Mouse (Mus musculus): ENCODE measurements at regions not wholly inside any gene's neighbourhood (a gene's known extent, or its start where the extent isn't known, plus 50 kb on each side); places are given as distances from the start of the nearest gene placed in this dataset.
A peak's percentile ranks its signal among the peaks of the same experiment; 100 is the strongest.

DNA sequence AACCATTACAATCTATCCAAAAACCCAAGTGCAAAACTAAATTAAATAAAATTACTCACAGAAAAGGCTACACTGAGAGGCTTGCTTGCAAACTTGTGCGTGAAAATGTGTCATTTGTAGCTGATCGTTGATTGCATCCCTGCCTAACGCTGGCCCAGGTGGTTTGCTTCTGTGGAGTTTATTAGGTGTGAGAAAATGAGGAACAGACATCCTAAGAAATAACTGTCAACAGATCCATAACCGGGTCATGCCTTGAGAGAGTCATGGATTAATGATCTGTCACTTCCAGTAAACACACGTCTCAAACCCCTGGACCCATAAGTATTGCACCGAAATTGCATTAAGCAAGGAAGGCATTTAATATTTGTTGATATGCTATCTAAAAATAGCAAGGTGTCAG, 73.4 kb upstream of the Tmem18 start:
- no peak for DNase-seq

DNA sequence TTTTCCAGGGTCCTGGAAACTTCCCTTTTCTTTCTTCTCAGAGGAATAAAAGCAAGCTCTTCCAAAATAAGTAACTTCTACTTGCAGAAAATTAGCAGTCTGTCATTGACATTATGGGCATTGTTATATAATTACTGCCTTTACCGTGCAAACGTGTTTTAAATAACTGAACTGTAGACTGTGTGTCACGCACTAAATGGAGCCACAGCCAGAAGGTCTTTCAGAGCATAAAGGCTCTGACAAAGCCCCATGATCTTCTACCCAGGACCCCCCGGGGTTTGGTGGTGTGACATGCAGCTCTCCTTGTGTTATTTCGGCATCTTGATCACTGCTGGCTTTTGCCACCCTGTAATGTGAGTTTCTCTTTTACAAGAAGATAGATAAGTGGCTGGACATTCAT, 100.9 kb upstream of the Tmem18 start:
- no peak for DNase-seq

DNA sequence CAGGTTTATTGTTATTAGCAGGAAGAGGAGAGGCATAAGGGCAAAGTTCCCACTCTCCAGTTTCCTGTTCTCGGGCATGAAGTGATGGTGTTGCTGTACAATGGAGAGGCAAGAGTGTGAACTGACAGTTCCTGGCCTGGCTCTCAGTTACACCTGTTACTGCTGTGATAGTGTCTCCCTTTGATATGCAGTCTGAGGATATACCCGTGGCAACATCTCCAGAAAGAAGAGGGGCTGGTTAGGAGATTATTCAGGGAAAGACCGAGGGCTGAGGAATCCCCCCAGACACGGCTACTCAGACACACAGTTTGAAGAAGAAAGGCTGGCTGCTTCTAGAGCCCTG, 100.3 kb upstream of the Sntg2 start:
- DNase-seq: no peak

DNA sequence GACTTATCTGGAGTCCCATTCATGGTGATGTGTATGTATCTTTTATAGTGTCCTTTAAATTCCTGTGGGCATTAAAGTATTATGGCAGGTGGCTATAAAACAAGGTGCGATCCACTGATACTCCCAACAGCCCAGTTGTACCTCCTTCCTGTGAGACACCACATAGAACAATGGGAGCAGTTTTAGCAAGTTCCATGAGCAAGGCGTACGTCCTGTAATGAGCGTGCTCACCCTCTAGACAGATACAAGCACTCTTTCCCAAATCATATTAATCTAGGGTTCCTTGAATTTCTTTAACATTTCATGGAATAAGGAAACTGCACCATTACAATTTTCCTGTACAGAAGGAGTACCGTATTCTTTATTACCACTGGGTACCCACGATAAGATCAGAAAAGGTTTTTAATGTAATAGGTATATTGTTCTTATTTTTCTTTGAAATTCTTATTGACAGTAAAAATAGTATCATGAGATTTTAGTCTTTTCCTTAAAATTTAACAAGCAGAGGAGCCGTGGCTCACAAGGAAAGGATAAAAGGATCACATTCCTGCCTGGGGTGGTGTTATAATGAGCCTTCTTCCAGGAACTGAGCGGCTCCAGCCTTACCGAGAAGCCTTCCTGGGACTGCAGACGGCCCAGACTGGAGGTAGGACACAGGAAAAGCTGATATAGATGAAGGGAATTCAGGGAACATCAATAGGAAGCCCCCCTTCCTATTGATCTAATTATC, 99.7 kb upstream of the Sntg2 start:
- DNase-seq: no peak

DNA sequence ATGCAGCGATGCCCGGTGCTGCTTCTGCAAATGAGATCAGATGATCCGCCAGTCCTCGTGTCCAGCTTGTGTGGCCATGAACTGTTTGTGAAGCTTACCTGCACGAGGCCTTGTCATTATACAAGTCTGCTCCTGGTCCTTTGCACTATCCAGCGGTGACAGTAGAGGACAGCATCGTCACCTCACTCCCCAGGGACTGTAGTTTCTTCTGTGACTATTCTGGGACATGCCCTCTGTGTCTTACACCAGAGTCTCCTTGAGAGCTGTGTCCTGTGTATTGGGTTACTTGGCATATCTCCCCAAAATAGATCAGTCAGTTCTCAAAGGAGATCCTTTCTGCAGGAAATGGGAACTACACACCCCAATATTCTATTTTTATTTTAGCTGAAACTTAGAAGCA, 94.0 kb upstream of the Sntg2 start:
- DNase-seq: peak; percentile 7

DNA sequence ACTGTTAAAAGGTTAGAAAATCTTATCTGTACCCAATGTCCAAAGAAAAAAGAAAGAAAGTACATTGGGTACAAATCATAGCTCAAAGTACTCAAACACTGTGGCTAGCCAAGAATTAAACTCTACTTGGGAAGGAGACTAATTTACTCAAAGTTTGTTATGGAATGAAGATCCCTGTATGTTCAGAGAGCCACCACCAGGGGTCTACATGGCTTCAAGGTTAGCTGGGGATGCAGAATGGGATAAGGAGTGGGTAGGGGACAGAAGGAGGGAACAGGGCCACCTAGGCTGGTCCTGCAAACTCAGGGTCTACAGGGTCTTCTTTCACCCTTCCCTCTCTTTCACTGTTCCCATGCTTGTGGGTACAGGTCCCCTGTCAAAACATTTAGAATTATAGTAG, 77.4 kb upstream of the Sntg2 start:
- DNase-seq: no peak

DNA sequence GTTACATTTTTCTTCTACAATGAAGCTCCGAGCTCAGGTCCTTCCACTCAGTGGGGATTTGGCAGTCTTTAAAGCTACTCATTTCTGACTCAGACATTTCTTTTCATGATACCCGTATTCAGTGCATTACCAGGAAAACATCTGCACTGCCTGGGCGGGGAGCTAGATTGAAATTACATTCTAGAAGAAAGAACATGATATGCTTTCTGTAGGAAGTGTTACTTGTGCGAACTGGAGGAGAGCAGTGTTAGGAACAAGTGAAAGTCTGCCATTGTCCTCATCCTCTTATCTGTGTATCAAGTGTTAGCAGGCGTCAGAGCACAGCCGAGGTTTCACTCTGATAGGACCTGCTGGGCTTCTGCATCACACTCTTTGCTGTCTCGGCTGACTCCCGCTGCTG, 61.7 kb upstream of the Sntg2 start:
- DNase-seq: no peak

DNA sequence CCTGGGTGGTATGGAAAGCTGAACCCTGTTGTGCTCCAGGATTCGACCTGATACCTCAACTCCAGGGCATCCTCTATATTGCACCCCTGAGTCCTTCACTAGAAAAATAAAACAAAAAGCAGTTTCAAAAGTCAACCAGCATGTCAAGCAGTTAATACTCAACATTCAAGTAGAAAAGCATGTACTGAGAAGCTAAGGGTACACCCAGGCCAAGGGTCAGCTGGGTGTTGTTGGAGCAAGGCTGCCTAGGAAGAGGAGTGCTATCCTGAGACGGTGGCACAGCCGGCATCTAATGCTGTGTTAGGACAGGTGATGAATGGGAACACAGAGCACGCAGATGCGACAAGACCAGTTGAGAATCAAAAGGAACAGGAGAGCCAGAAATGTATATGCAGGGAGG, 59.7 kb upstream of the Sntg2 start:
- DNase-seq: no peak

DNA sequence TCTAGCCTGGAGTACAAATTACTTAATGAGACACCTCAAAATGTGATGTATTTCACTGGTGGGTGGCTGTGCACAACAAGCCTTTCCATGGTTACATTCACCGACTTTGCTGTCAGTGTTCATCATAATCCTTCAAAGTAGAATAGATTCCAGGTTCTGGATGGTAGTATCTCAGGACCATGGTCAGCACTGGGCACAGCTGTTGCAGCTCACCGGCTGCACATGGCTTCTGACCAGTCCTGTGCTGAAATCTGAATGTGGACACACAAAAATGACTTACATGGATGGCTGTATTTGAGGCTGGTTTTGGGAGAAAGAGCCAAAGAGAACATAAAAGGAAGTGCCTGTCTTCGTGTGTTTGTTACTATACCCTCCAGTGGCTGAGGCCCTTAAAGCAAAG, 57.5 kb upstream of the Sntg2 start:
- no peak for DNase-seq

DNA sequence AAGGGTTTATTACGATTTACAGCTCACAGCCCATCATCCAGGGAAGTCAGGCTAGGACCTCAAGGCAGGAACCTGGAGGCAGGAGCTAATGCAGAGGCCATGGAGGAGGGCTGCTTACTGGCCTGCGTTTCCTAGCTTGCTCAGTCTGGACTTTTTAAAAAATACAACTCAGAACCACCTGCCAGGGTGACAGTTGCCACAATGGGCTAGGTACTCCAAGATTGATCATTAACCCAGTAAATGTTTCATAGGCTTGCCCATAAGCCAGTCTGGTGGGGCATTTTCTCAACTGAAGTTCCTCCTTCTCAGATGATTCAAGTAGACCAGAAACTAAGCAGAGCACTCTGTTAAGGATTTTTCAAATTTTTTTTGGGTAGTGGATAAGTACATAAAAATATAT, 52.1 kb upstream of the Sntg2 start:
- no peak for DNase-seq

Small RNAs in the stretch of these regions (microRNA-seq; reads per million reads assigned to microRNA genes)
- gene Gm25865: 0 reads per million in 2 experiments
